Mouse (Mus musculus) left cerebral cortex, adult 11 months (tissue): ENCODE data around the gene Entpd2.
A peak's percentile ranks its signal among the peaks of the same experiment; 100 is the strongest.
"Not testable (repeated sequence)": the region's sequence is repeated elsewhere in the genome, so short reads cannot be mapped to it uniquely, and the experiment has no call there.

Source experiments
- DNase-seq: peaks from one replicate; pipeline ENCODE4 v3.0.0; 2022; ENCODE audit warnings: low spot score

Gene Entpd2

GRCm38 (mm10) chr2:25394281-25395221, 1.1 kb upstream of the Entpd2 start:
- no peak for DNase-seq

DNA sequence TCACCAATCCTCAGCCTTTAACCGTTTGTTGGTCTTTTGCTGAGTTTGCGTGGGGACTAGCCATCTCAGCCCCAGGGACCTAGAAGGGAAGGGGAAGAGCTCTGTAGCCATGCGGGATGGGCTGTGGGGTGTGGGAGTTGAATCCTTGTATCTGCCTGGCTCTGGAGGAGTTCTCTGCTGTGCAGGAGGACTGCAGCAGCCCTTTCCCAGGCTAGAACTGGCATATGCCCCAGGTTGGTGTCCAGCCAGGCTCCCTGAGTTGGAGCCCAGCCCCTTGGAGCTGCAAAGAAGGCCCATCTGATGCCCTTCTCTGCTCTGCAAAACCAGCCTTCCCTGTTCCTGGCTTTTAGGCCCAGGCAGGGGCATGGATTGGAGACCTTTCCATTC, 916 bp downstream of the Entpd2 start:
- no peak for DNase-seq

- no peak for DNase-seq
Measured at GRCm38 (mm10) chr2:25397010-25397409, 1.3 kb downstream of the Entpd2 start.

GRCm38 (mm10) chr2:25398065-25398464, 2.4 kb downstream of the Entpd2 start:
- DNase-seq: no peak

DNA sequence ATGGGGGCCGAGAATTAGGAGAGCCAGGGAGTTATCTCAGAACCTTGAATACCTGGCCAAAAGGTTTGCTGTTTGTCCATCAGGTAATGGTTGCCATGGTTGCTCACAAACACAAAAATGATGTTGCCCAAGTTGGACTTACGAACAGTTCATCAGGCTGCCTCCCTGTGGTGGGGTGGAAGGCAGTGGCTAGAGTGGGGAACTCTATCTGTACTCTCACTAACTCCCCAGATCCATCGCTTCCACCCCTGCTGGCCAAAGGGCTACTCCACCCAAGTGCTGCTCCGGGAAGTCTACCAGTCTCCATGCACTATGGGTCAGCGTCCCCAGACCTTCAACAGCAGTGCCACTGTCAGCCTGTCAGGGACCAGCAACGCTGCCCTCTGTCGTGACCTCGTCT, 3.4 kb downstream of the Entpd2 start, which contains the start of gene Npdc1:
Gene Npdc1 (plus strand): TSS at position 301 of the 400 bp plus-strand sequence.
- DNase-seq: no peak

DNA sequence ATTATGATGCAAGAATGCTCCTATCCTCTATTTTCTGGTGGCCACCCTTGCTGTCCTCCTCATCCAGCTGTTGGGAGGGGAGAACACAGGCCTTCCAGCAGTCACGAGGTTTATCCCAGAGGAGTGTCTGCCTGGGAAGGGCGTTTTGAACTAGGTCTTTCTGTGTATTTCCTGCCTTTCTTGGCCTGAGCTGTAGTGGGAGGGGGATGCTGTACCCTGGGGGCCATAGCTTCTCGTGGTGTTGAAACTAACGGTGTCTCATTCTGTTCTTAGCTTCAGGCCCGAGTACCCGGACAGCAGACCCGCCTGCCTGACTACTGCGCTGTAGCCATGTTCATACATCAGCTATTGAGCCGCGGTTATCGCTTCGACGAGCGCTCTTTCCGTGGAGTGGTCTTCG, 4.6 kb downstream of the Entpd2 start:
- no peak for DNase-seq

DNA sequence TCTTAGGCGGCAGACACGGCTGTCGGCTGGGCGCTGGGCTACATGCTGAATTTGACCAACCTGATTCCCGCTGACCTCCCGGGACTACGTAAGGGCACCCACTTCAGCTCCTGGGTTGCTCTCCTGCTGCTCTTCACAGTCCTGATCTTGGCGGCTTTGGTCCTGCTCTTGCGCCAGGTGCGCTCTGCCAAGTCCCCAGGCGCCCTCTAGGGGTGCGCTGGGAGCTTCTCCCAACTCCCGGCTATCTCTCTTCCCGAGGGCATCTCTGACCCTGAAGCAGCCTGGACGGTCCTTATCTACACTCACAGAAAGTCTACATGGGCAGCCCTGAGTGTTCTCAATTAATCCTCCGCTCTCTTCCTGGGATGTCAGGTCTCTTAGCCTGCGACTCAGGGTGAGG, 5.1 kb downstream of the Entpd2 start:
- DNase-seq: peak; percentile 41

GRCm38 (mm10) chr2:25402377-25402971, 6.8 kb downstream of the Entpd2 start:
- peak; percentile 66 for DNase-seq

DNA sequence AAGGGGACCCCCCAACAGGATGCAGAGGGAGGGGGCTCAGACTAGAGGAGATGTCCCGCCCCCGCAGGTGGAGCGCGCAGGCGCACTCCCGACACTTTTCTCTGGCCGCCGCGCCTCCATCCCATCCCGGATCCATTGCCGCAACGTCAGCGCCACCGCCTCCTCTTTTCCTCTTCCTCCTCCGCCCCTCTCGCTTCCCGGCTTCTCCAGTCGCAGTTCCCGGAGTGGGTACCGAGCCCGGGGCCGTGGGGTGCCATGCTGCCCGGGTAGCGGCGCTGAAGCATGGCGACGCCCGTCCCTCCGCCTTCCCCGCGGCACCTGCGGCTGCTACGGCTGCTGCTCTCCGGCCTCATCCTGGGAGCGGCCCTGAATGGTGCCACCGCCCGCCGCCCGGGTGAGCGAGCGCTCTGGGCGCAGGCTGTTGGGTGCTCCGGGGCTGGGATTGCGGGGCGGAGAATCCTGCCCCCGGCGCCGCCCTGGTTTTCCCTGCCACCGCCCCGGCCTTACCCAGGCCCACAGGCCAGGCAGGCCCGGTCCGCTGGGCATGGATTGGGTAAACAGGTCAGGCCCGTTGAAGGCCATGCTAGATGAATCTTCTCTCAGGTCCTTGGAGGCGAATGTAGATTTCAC, 7.4 kb downstream of the Entpd2 start:
- DNase-seq: peak; percentile 86

GRCm38 (mm10) chr2:25403994-25404393, 8.3 kb downstream of the Entpd2 start:
- DNase-seq: no peak

DNA sequence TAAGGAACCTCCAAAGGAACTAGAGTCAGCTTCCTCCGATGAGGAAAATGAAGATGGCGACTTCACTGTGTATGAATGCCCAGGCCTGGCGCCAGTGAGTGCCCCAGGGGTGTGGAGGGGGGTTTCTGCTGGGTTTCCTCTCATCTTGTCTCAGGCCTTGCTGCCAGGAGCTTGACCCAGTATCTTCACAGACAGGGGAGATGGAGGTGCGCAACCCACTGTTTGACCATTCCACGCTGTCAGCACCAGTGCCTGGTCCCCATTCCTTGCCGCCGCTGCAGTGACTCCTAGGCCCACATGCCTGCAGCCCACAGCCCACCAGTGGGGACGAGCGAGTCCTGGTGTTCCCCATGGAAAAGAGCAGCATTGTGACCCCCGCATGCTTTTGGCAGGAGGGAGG, 13.2 kb downstream of the Entpd2 start:
- DNase-seq: no peak

- not testable (repeated sequence) for DNase-seq
Measured at GRCm38 (mm10) chr2:25413436-25413835, 17.8 kb downstream of the Entpd2 start.

DNA sequence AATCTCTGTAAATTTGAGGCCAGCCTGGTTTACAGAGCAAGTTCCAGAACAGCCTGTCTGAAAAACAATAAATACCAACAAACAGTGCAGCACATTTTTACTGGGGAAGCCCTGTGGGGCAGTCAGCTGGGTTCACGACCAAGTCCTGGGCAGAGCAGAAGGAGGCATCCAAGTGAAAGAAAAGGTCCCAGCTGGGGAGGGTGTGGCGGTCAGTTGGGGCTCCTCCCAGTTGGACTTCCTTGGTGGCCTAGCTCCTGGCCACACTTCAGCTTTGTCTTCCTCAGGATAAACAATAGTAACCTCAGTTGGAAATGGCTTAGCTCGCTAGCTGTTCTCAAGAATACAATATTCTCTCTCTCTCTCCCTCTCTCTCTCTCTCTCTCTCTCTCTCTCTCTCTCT, 21.8 kb downstream of the Entpd2 start:
- no peak for DNase-seq

- no peak for DNase-seq
Measured at GRCm38 (mm10) chr2:25421896-25422295, 26.2 kb downstream of the Entpd2 start.

DNA sequence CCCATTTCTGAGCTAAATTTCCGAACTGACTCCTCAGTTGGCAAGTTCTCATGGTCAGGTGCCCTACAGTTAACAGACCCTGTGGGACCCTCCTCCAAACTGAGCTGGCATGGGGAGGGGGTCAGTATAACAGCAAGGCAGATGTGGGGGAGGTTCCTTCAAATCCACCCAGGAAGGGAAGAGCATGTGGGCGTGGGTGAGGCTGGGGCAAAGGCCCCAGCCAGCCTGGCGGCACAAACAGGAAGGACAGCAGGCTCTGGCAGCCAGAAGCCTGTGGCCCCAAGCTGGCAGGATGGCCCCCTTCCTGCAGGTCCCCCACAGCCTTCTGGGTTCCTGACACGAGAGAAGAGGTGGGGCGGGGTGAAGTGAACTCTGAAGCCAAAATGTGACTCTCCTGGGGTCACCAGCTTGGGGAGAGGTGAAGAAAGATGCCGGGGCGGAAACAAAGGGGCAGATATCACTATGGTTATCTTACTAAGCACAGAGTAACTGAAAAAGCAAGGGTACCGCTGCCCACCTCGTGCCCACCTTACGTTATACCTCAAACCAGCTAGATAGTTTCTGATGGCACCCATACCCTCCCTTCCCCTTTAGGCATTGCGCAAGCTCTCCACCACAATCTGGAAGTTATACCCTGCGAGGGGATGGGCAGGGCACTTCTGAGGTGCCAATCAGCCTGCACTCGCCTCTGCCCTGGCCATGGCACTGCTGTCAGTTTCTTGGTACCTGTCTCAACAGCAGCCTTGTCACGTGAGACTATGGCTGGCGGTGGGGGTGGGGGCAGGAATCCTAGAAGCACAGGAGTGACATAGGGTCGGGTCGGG, 27.1 kb downstream of the Entpd2 start, which contains the start of gene Fut7:
Gene Fut7 (plus strand): TSS at position 681 of the 824 bp plus-strand sequence.
- no peak for DNase-seq

- DNase-seq: no peak
Measured at GRCm38 (mm10) chr2:25423626-25424025, 28.0 kb downstream of the Entpd2 start.

DNA sequence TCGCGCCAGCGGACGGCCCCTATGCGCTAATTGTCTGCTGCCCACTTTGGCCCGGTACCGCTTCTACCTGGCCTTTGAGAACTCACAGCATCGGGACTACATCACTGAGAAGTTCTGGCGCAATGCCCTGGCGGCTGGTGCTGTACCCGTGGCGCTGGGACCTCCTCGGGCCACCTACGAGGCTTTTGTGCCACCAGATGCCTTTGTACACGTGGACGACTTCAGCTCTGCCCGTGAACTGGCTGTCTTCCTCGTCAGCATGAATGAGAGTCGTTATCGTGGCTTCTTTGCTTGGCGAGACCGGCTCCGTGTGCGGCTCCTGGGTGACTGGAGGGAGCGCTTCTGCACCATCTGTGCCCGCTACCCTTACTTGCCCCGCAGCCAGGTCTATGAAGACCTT, 29.8 kb downstream of the Entpd2 start:
- no peak for DNase-seq

- DNase-seq: no peak
Measured at GRCm38 (mm10) chr2:25426721-25427191, 31.1 kb downstream of the Entpd2 start.

- no peak for DNase-seq
Measured at GRCm38 (mm10) chr2:25427256-25427655, 31.6 kb downstream of the Entpd2 start.

- peak; percentile 98 for DNase-seq
Measured at GRCm38 (mm10) chr2:25428442-25429236, 33.0 kb downstream of the Entpd2 start, which contains the start of gene Abca2. TSS of gene Abca2 (plus strand) at chr2:25428703.
